Mouse (Mus musculus) CD4-positive naive resting alpha-beta T cell, adult 76 days (primary cell): ENCODE results near the gene Cask. TPM values are rescaled to one million over a fixed set of nuclear protein-coding genes. Genes with fewer than 3 reads are reported as not detected.

Experiments used
- total RNA-seq: library from RNA; stranded (reverse); gene quantifications from one replicate; pipeline ENCODE4 v1.2.4, GENCODE M21; 2023

The Cask gene
- total RNA-seq = 6.0 TPM

DNA sequence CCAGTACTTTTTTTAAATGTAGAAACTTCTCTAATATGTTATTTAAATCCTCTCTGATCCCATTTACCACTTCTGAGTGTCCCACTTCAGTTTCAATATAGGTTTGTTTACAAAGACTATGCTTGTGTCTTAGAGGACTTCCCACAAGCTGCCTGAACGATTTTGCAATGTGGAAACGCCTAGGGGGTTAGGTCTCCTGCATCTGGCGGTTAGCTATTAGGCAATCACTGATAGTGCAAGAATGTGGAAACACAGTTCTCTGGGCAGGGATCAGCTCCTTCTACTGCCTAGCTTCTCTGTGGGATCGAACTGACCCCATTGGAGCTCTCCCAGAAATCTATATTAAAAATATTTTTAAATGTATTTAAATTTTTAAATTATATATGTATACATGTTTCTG is at the start of gene Cask:
Gene Cask (minus strand): TSS at position 83 of the 400 bp plus-strand sequence.

DNA sequence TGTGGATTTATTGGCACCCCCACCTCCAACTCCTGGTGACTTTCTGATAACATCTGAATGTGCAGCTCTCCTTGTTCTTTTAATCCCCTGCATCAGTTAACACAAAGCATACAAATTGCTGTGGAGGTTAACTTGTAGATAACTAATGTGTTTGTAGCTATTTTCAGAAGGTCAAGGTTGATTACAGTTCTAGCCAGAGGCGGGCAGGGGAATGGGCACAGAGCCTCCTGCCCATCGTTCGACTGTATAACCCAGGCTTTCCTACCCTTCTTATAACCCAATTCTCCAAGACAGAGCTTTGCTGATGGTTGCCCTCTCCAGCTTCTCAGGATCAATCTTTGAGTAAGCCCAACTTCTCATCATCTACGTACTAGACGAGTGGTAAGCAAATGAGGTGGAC is 190.1 kb downstream of the Cask start, which contains the start of gene Gpr82:
Gene Gpr82 (plus strand): TSS at position 301 of the 400 bp plus-strand sequence.

DNA sequence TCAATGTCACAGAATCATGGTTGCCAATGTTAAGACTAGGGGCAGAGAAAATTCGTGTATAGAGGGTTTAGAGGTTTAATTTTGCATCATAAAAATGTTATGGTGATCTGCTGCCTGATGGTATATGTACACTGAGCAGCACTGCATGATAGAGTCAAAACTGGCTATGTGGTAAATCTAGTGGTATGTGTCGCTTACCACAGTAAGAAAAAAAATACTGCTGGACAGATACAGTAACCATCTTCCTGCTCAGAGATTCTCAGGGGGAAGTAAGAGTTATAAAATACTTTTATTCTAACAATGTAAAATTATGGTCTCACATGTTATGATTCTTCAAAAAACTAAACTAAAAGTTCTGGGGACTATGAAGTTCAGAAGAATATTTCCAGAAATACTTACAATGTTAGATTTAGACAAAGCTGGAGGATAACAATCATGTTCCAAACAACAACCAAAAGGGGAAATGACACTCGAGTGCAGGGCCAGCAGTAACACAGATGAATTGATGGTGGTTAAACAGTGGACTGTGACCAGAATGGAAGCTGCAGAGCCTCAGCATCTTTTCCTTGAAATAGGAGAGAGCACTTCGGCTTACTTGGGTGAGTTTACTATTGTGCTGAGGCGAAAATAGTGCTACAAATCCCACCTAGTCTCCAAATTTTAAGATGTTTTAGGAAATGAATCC is 219.4 kb downstream of the Cask start, which contains the start of gene Gpr34:
Gene Gpr34 (plus strand): TSS at position 491 of the 685 bp plus-strand sequence.

Other genes starting within 250 kb of the Cask start
- 4.3 TPM for gene Gpr34, start 219.3 kb downstream of the Cask start, total RNA-seq
- gene Gpr82, start 190.0 kb downstream of the Cask start, total RNA-seq = not detected